Mouse (Mus musculus) central nervous system, embryonic 11.5 days (tissue): Measurements from ENCODE around the gene Cs. TPM values are rescaled to one million over a fixed set of nuclear protein-coding genes. Genes with fewer than 3 reads are reported as not detected.

ENCODE experiments used
- polyA plus RNA-seq: library from polyadenylated mRNA; depleted of rRNA; stranded (reverse); fragments of >200 nt; gene quantifications from 2 replicates; pipeline ENCODE4 v1.2.3, GENCODE M21; 2012; rRNA removed

Gene Cs
- 120 and 162 TPM in 2 replicates for polyA plus RNA-seq

DNA sequence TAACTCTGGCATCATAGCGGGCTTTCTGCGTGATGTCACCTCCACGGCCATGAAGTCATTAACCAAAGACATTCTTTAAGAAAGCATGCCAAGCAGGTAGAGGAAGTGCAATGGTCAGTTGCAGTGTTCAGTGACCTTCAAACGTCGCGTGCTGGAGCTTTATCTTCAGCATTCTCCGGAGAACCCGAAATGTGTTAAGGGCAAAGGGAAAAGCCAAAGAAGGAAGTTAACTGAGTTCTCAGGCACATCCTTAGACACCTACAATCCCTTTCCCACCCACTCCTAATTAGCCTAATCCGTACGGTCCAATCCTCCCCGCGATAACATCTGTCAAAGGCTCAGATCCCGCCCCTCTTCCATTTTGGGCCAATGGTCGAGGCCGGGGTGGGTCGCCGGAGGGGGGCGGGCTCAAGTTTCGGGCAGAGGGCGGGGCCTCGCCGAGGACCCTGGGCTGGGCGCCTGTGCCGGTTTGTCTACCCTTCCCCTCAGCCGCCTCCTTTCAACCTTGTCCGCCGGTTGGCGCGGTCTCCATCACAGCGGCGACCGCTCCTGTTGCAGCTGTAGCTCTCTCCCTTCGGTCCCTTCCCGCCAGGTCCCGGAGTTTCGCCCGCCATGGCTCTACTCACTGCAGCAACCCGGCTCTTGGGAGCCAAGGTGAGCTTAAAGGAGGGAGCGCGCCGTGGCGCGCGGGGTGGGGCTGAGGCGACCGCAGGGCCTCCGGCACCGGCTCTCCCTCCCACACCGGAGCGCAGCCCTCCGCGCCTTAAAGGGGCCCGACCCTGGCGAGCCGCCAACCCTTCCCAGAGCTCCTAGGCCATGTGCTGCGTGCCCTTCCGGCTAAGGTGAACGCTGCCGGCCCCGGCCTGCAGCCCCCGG, at the start of gene Cs:
Gene Cs, plus strand, starts transcription at position 429 of the 876 bp plus-strand sequence.

DNA sequence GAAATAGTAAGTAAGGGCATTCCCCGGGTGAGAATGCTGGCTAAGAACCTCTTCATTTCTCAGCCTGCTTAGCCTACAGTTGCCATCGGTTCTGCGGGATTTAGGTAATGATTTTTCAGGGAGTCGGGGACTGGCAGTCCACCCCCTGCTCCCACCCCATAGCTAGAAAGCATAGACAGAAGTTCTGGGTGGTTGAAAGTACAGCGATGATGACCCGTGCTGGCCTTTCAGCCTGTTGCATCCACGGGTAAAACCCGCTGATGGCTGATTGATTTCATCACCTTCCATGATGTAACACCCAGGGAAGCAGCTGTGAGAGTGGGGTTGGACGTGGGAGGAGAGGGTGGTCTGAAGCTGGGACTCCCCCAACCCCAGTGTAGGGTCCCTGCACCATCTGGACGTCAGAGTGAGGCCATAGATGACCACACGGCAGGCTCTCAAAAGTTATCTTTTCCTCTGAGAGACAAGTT, 38.8 kb upstream of the Cs start, which contains the start of gene Il23a:
Gene Il23a, minus strand, starts transcription at position 51 of the 470 bp plus-strand sequence.

DNA sequence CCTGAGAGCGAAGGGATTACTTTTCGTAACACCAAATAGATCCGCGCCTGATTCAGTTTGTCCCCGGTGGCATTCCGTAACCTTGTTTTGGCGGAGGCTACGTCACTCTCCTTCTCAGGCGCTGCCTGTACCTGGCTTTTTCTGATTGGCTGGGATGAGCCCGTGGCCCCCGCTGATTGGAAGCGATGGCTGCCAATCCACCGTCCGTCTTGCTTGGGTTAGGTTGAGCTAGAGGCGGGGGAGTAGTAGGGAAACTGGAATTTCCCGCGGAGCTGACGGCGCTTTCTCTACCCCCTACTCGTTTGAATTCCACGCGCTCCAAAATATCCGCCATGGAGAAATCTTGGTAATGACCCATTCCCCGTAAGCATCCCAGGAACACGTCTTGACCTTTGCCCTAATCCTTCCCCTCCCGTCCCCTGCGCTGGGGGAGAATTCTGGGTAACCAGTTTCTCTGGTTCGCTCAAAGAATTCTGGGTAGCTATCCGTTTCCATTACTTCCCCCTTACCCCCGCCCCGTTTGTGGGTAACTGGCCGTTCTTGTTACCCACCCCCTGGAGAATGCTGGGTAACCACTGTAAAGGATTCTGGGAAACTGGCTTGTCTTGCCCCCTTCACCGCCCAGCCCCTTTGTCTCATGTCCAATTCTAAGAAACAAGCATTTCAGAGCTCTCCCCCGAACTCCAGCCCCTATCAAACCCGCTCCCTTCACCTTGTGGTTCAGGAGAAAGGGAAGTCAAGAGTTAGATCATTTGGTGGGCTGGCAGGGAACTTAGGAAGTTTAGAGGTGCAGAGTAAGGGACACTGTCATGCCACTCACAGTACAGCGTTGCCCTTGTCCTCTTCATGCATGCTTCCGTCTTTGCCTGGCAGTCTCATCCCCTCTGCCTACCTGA, 34.2 kb upstream of the Cs start, which contains the start of gene Pan2:
Gene Pan2, plus strand, starts transcription at position 210 of the 896 bp plus-strand sequence.

GRCm38 (mm10) chr10:128322141-128323108, 15.1 kb upstream of the Cs start, which contains the start of gene Cnpy2:
TSS of gene Cnpy2 (plus strand) at chr10:128322459.

GRCm38 (mm10) chr10:128368402-128369217, 31.1 kb downstream of the Cs start, which contains the start of gene Coq10a:
TSS of gene Coq10a (minus strand) at chr10:128368997.

DNA sequence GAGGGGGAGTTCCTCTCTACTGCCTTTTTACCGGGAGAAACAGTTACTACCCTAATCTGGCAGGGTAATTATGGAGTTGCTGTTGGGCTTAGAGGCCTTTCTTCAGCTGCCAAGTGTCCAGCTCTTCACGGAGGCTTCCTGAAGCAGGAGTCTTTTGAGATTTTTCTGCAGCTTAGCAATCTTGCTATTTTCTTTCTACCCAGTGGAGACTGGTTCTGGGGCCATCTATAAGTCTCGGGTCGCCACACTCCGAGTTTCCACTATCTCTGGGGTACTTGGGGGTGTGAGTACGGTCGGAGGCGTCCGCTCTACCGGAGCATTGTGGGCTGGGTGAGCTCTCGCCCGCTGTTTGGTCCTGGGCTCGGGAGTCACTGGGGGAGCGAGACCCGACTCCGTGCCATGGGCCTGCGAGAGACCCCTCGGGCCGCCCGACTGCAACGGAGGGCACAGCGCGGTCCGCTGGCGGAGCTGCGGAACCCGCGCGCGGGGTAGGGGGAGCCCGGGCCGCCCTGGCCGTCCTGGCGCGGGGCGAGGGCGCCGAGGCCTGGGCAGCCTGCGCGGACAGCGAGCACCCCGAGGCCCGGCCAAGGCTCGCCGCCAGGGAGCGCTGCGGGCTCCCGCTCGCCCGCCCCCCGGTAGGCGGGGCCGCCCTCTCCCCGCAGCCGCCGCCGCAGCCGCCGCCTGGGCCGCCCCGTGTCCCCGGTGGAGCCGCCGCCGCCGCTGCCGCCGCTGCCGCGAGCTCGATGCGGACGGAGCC, 39.1 kb downstream of the Cs start, which contains the start of gene Ankrd52:
Gene Ankrd52, plus strand, starts transcription at position 661 of the 757 bp plus-strand sequence.

DNA sequence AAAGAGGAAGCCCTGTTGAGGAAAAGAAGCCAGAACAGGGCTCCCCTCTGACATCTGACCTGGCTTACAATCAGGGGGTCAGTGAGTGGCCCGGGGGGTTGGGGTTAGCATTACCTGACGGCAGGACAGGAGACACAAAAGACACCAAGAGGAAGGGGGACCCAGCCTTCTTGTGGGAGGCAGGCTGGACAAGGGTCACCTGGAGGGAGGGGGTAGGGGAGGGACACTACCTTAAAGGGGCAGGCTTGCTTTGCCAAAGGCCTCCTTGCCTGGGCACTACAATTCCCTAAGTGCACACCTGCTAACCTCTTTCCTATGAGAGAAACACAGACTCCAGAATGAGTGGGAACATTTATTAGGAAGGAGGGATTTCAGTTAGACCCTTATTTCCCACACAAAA, 63.5 kb downstream of the Cs start, which contains the start of gene Slc39a5:
Gene Slc39a5, minus strand, starts transcription at position 174 of the 400 bp plus-strand sequence.

GRCm38 (mm10) chr10:128411211-128412054, 73.9 kb downstream of the Cs start, which contains the start of the genes Nabp2 and Rnf41:
TSS of gene Nabp2 (minus strand) at chr10:128411492.
TSS of gene Rnf41 (plus strand) at chr10:128411657.

Other genes with a start within 250 kb of the Cs start
- gene Baz2a, start 246.2 kb upstream of the Cs start, polyA plus RNA-seq: 31.9 and 36.9 TPM in 2 replicates
- 33.3 and 69.7 TPM in 2 replicates for gene Rbms2, start 157.4 kb upstream of the Cs start, polyA plus RNA-seq
- 2.6 and 4.6 TPM in 2 replicates for gene Gls2, start 143.3 kb upstream of the Cs start, polyA plus RNA-seq
- 13.5 and 17.9 TPM in 2 replicates for gene Spryd4, start 125.9 kb upstream of the Cs start, polyA plus RNA-seq
- 0.13 and 0.30 TPM in 2 replicates for gene Mip, start 111.9 kb upstream of the Cs start, polyA plus RNA-seq
- gene Timeless, start 105.7 kb upstream of the Cs start, polyA plus RNA-seq: 42.7 and 53.6 TPM in 2 replicates
- gene Apon, start 83.6 kb upstream of the Cs start, polyA plus RNA-seq: 0.98 and 1.0 TPM in 2 replicates
- gene Apof, start 69.1 kb upstream of the Cs start, polyA plus RNA-seq: 0.80 and 1.4 TPM in 2 replicates
- gene Stat2, start 67.2 kb upstream of the Cs start, polyA plus RNA-seq: 21.3 and 22.5 TPM in 2 replicates
- gene Il23a, start 39.0 kb upstream of the Cs start, polyA plus RNA-seq: 0.11 and 0.17 TPM in 2 replicates
- 45.0 and 49.8 TPM in 2 replicates for gene Pan2, start 34.4 kb upstream of the Cs start, polyA plus RNA-seq
- gene Cnpy2, start 15.3 kb upstream of the Cs start, polyA plus RNA-seq: 134 and 148 TPM in 2 replicates
- 32.1 and 35.4 TPM in 2 replicates for gene Coq10a, start 31.3 kb downstream of the Cs start, polyA plus RNA-seq
- gene Ankrd52, start 39.4 kb downstream of the Cs start, polyA plus RNA-seq: 45.2 and 47.7 TPM in 2 replicates
- 0.65 and 1.1 TPM in 2 replicates for gene Slc39a5, start 63.5 kb downstream of the Cs start, polyA plus RNA-seq
- gene Nabp2, start 73.8 kb downstream of the Cs start, polyA plus RNA-seq: 80.3 and 86.7 TPM in 2 replicates
- 36.8 and 42.2 TPM in 2 replicates for gene Rnf41, start 73.9 kb downstream of the Cs start, polyA plus RNA-seq
- 251 and 263 TPM in 2 replicates for gene Smarcc2, start 121.5 kb downstream of the Cs start, polyA plus RNA-seq
- 1,634 and 1,720 TPM in 2 replicates for gene Myl6, start 156.4 kb downstream of the Cs start, polyA plus RNA-seq
- 15.8 and 16.8 TPM in 2 replicates for gene Myl6b, start 161.0 kb downstream of the Cs start, polyA plus RNA-seq
- gene Esyt1, start 188.1 kb downstream of the Cs start, polyA plus RNA-seq: 24.4 and 26.4 TPM in 2 replicates
- gene Zc3h10, start 210.0 kb downstream of the Cs start, polyA plus RNA-seq: 16.2 and 24.7 TPM in 2 replicates
- gene Rpl41, start 211.6 kb downstream of the Cs start, polyA plus RNA-seq: 4,092 and 4,723 TPM in 2 replicates
- gene Pa2g4, start 228.3 kb downstream of the Cs start, polyA plus RNA-seq: 195 and 212 TPM in 2 replicates